Mouse (Mus musculus) limb, embryonic 10.5 days (tissue): ENCODE measurements around the gene Papss2. TPM values are rescaled to one million over a fixed set of nuclear protein-coding genes. Genes with fewer than 3 reads are reported as not detected.
"Not testable (repeated sequence)": the region's sequence is repeated elsewhere in the genome, so short reads cannot be mapped to it uniquely, and the experiment has no call there.

ENCODE experiments used
- DNase-seq: peaks from one replicate; pipeline ENCODE4 v3.0.0-alpha.2; 2017; ENCODE audit warnings: low spot score
- H3K27ac ChIP-seq: fragments of 300-500 bp; sonication (generic); 2 replicates; pipeline ENCODE4 v1.5.1; 2016; ENCODE audit warnings: mild to moderate bottlenecking
- H3K27me3 ChIP-seq: fragments of 300-500 bp; sonication (generic); 2 replicates; pipeline ENCODE4 v1.6.1; 2016; ENCODE audit warnings: low read depth, mild to moderate bottlenecking; ENCODE audit not compliant: poor library complexity, severe bottlenecking
- H3K36me3 ChIP-seq: fragments of 300-500 bp; sonication (generic); 2 replicates; pipeline ENCODE4 v1.6.1; 2016; ENCODE audit warnings: mild to moderate bottlenecking, moderate library complexity
- H3K4me1 ChIP-seq: fragments of 300-500 bp; sonication (generic); 2 replicates; pipeline ENCODE4 v1.6.1; 2016
- H3K4me3 ChIP-seq: fragments of 300-500 bp; sonication (generic); 2 replicates; pipeline ENCODE4 v1.5.1; 2016; ENCODE audit warnings: mild to moderate bottlenecking, moderate library complexity
- H3K9me3 ChIP-seq: fragments of 300-500 bp; sonication (generic); replicated peaks from 2 replicates; pipeline ENCODE4 v1.6.1; 2016; ENCODE audit warnings: mild to moderate bottlenecking
- WGBS: fragments of 180-500 bp; shearing (Covaris S2); methylation state at CpG from one replicate; pipeline ENCODE4 v1.1.7; 2016; 5-methylcytosine and 5-hydroxymethylcytosine counted together
- polyA plus RNA-seq: library from polyadenylated mRNA; unstranded; fragments of >200 nt; fragmentation: Nextera tagmentation; extraction: Ambion mirVana; gene quantifications from 2 replicates; pipeline ENCODE4 v1.2.1, GENCODE M21; 2016

Gene Papss2
- polyA plus RNA-seq, 1 experiment from 2014 or later = 2.3 TPM

DNA sequence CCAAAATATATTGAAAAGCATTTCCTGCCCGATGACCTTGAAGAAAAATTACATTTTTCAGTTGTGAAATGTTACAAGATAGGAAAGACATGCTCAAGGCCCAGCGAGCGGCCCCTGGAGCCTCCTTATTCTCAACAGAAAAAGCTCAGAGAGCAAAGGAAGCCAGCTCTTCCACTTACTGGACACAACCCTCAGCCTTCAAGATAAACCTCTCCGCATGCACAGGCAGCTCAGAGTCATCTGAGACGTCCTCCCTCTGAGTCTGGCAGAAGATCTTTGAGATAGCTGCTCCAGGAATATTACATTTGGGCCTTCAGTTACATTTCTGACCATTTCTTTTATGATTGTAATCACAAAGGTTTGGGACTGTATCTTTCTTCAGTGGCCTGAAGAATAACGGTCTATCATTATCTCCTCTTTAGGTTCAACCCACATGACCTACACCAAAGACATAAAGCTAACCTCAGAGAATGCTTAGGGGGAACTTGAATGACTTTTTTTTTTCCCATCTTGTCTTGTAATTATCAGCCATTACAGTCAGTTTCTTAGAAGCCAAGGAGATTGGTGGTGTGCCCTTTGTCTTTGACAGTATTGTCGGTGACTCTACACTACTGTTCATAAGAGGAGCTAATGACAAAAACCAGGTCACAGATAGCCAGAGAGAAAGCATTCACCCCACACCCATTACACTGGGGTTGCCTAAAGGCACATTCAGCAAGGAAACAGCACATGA, 58.2 kb downstream of the Papss2 start:
- no peak for DNase-seq
- Histone ChIP-seq H3K27me3 (no peaks in the 10 kb centered on the region), H3K36me3 (no peaks in the 10 kb centered on the region), H3K4me1 (no peaks in the 10 kb centered on the region), H3K4me3 (no peak overlapping the region), H3K9me3 (no peaks in the 10 kb centered on the region), H3K27ac (no peak overlapping the region)
- 89% methylated on average over 7 of the region's 7 CpGs for WGBS

DNA sequence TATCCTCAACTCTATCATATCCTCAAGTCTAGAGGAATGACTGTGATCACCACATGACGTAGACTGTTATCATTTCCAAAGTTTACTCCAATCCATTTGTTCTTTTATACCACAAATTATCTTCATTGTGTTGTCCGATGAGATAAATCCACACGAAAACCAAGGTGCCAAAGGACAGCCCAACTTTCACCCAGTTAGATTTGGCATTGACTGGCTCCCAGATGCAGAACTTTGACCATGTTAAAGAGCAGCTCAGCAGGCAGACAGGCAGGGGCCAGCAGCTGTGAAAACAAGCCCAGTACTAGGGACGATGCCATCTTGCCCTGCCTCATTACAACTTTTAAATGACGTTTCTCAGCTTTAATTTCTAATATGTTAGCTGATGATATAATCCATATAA, 63.8 kb downstream of the Papss2 start:
- no peak overlapping the region for H3K4me3 ChIP-seq
- H3K36me3 ChIP-seq = peaks cover 5% of the 10 kb centered on the region; the same call in 1 of the 2 replicates
- WGBS = 84% methylated on average over 5 of the region's 5 CpGs
- H3K27ac ChIP-seq = no peak overlapping the region
- H3K27me3 ChIP-seq = no peaks in the 10 kb centered on the region
- no peak for DNase-seq
- H3K9me3 ChIP-seq = no peaks in the 10 kb centered on the region
- H3K4me1 ChIP-seq = no peaks in the 10 kb centered on the region

DNA sequence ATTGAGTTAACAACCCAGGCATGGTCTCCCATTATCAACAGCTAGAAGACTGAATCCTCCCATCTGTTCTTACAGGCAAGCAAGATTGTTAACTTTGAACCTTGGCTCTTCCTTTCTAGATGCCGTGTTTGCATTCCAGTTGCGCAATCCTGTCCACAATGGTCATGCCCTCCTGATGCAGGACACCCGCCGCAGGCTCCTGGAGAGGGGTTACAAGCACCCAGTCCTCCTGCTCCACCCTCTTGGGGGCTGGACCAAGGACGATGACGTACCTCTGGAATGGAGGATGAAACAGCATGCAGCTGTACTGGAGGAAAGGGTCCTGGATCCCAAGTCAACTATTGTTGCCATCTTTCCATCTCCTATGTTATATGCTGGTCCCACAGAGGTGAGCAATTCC, 67.3 kb downstream of the Papss2 start:
- H3K4me1 ChIP-seq = no peaks in the 10 kb centered on the region
- no peak overlapping the region for H3K4me3 ChIP-seq
- DNase-seq = no peak
- no peaks in the 10 kb centered on the region for H3K9me3 ChIP-seq
- peaks cover 5% of the 10 kb centered on the region; the same call in 1 of the 2 replicates for H3K36me3 ChIP-seq
- WGBS = 93% methylated on average over 6 of the region's 6 CpGs
- H3K27me3 ChIP-seq = no peaks in the 10 kb centered on the region
- H3K27ac ChIP-seq = no peak overlapping the region

GRCm38 (mm10) chr19:32665243-32665642, 69.7 kb downstream of the Papss2 start:
- Histone ChIP-seq H3K9me3 (no peaks in the 10 kb centered on the region), H3K27ac (no peak overlapping the region), H3K36me3 (peaks cover 14% of the 10 kb centered on the region; the same call in 1 of the 2 replicates), H3K4me1 (no peaks in the 10 kb centered on the region), H3K4me3 (no peak overlapping the region), H3K27me3 (no peaks in the 10 kb centered on the region)
- 92% methylated on average over 8 of the region's 8 CpGs for WGBS
- no peak for DNase-seq

- not testable (repeated sequence) for H3K9me3 ChIP-seq, H3K4me3 ChIP-seq, DNase-seq, H3K27ac ChIP-seq, H3K4me1 ChIP-seq, H3K27me3 ChIP-seq
- H3K36me3 ChIP-seq = peaks cover 36% of the 10 kb centered on the region
- 88% methylated on average over 1 of the region's 1 CpGs for WGBS
Observed at GRCm38 (mm10) chr19:32667830-32668229, 72.2 kb downstream of the Papss2 start.

GRCm38 (mm10) chr19:32675766-32676165, 80.2 kb downstream of the Papss2 start:
- no peaks in the 10 kb centered on the region for H3K27me3 ChIP-seq
- peaks cover 83% of the 10 kb centered on the region for H3K36me3 ChIP-seq
- no peak overlapping the region for H3K27ac ChIP-seq
- no peak overlapping the region for H3K4me3 ChIP-seq
- WGBS = 94% methylated on average over 3 of the region's 3 CpGs
- no peak for DNase-seq
- no peaks in the 10 kb centered on the region for H3K9me3 ChIP-seq
- no peaks in the 10 kb centered on the region for H3K4me1 ChIP-seq

GRCm38 (mm10) chr19:32680894-32681293, 85.3 kb downstream of the Papss2 start:
- Histone ChIP-seq H3K4me1 (no peaks in the 10 kb centered on the region), H3K27me3 (no peaks in the 10 kb centered on the region), H3K27ac (no peak overlapping the region), H3K36me3 (peaks cover 82% of the 10 kb centered on the region), H3K4me3 (no peak overlapping the region), H3K9me3 (no peaks in the 10 kb centered on the region)
- WGBS = 95% methylated on average over 2 of the region's 2 CpGs
- no peak for DNase-seq

GRCm38 (mm10) chr19:32683081-32683480, 87.5 kb downstream of the Papss2 start:
- Histone ChIP-seq H3K27ac (no peak overlapping the region), H3K9me3 (no peaks in the 10 kb centered on the region), H3K4me3 (no peak overlapping the region), H3K4me1 (no peaks in the 10 kb centered on the region), H3K27me3 (no peaks in the 10 kb centered on the region), H3K36me3 (peaks cover 88% of the 10 kb centered on the region)
- no peak for DNase-seq
- 92% methylated on average over 5 of the region's 5 CpGs for WGBS

GRCm38 (mm10) chr19:32687721-32688120, 92.1 kb downstream of the Papss2 start:
- 86% methylated on average over 5 of the region's 5 CpGs for WGBS
- Histone ChIP-seq H3K27me3 (no peaks in the 10 kb centered on the region), H3K4me3 (no peak overlapping the region), H3K4me1 (no peaks in the 10 kb centered on the region), H3K27ac (no peak overlapping the region), H3K36me3 (peaks cover 80% of the 10 kb centered on the region), H3K9me3 (no peaks in the 10 kb centered on the region)
- no peak for DNase-seq

- not testable (repeated sequence) for H3K27me3 ChIP-seq, H3K27ac ChIP-seq, H3K4me3 ChIP-seq, DNase-seq, H3K4me1 ChIP-seq, H3K9me3 ChIP-seq
- peaks cover 80% of the 10 kb centered on the region for H3K36me3 ChIP-seq
- 92% methylated on average over 3 of the region's 3 CpGs for WGBS
Observed at GRCm38 (mm10) chr19:32688227-32688626, 92.6 kb downstream of the Papss2 start.

- no peak for DNase-seq
- Histone ChIP-seq H3K27ac (no peak overlapping the region), H3K27me3 (no peaks in the 10 kb centered on the region), H3K9me3 (no peaks in the 10 kb centered on the region), H3K4me1 (no peaks in the 10 kb centered on the region), H3K4me3 (no peak overlapping the region), H3K36me3 (peaks cover 82% of the 10 kb centered on the region)
- 90% methylated on average over 6 of the region's 6 CpGs for WGBS
Observed at GRCm38 (mm10) chr19:32689724-32690123, 94.1 kb downstream of the Papss2 start.

DNA sequence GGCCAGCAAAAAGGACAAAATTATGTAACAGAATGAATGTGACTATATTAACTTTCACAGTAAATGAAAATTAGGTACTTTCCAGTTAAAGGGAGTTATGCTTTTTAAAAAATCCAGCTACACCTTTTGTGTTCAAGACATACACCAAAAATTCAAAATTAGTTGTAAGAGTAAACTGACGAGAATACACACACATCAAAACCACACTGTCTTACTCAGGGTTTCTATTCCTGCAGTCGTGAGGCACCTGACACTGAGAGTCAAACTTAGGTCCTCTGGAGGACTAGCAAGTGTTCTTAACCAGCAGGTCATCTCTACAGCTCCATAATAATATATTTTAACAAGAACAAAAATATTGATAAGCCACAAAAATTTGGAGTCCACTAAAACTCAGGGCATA, 101.1 kb downstream of the Papss2 start:
- no peaks in the 10 kb centered on the region for H3K4me1 ChIP-seq
- H3K36me3 ChIP-seq = peaks cover 96% of the 10 kb centered on the region
- DNase-seq = no peak
- H3K27me3 ChIP-seq = no peaks in the 10 kb centered on the region
- H3K9me3 ChIP-seq = no peaks in the 10 kb centered on the region
- no peak overlapping the region for H3K27ac ChIP-seq
- no peak overlapping the region for H3K4me3 ChIP-seq
- WGBS = 92% methylated on average over 2 of the region's 2 CpGs

- H3K27me3 ChIP-seq = no peaks in the 10 kb centered on the region
- WGBS = 86% methylated on average over 3 of the region's 3 CpGs
Observed at GRCm38 (mm10) chr19:32702191-32702590, 106.6 kb downstream of the Papss2 start.

DNA sequence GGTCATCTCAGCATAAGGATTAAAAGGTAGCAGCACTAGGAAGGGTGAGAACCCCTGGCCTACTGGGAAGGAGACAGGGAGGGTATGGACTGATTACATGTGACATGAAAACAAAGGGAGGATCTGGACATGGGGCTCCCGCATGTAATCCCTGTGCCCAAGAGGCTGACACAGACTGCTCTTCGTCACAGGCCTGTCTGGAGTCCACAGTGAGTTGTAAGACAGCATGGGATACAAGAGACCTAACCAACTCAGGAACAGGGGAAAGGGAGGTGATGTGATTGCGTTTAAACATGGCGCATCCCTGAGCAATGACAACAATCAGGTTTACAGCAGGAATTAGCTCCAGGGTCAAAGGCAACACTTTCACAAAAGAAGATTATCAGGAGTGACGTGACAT, 113.4 kb downstream of the Papss2 start:
- WGBS = 89% methylated on average over 5 of the region's 5 CpGs
- no peak for DNase-seq
- no peak overlapping the region for H3K4me3 ChIP-seq
- H3K27me3 ChIP-seq = no peaks in the 10 kb centered on the region
- no peaks in the 10 kb centered on the region for H3K9me3 ChIP-seq
- peaks cover 38% of the 10 kb centered on the region for H3K36me3 ChIP-seq
- H3K4me1 ChIP-seq = peaks cover 12% of the 10 kb centered on the region
- H3K27ac ChIP-seq = no peak overlapping the region

More at GRCm38 (mm10) chr19:32702191-32702590, 106.6 kb downstream of the Papss2 start:
- Histone ChIP-seq H3K9me3 (no peaks in the 10 kb centered on the region), H3K36me3 (peaks cover 94% of the 10 kb centered on the region), H3K4me3 (no peak overlapping the region), H3K4me1 (no peaks in the 10 kb centered on the region), H3K27ac (no peak overlapping the region)
- DNase-seq = no peak
